Mouse (Mus musculus): ENCODE data around the gene Arhgap15.

The Arhgap15 gene

GRCm38 (mm10) chr2:44341091-44341571 is 592.5 kb downstream of the Arhgap15 start:
- no peak for DNase-seq (ENCODE audit: extremely low read depth, low read depth, low spot score)

DNA sequence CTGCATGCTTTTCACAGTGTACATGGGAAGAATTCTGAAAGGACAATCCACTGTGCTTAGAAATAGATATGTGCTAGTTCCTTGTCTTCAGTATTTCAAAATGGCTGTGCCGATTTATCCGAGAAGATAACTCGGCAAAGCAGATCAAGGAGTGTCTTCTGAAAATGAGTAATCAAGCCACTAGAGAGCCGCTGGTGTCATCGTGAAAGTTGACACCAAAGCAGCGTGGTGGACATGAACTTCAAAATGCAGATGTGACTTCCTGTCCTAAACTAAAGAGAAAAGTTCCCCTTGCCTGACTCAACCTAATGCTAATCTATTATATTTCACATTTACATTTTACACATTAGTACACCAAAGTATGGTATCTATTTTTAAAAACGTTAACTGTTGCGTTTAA is 596.2 kb downstream of the Arhgap15 start:
- no peak for DNase-seq (ENCODE audit: extremely low read depth, low read depth, low spot score)

DNA sequence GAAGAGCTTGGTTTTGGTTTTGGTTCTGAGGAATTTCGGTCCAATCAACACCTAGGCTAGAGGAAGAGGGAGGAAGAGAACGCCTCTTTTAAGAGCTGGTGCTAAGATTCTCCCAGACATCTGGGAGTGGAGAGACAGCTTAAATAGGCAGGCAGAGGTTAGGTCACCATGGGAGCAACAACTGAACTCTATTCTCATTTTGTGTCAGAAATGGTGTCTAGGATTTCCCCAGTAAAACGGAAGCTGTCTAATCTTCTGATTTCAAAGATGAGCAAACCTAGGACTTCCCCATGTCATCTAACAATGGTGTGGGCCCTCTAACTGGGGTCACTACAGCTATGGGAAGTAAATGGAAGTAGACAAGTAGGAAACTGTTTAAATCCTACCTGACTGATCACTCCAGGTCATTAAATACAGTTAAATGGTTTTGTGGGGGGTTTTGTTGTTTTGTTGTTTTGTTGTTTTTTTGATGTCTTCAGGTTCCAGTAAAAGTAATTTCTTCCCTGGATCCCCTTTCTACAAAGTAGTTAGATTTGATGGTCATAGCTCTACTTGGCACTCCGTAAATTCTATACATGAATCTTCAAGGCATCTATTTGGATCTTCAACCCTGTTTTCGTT is 596.8 kb downstream of the Arhgap15 start:
- no peak for DNase-seq (ENCODE audit: extremely low read depth, low read depth, low spot score)

- DNase-seq (ENCODE audit: extremely low read depth, low read depth, low spot score): no peak
Observed at GRCm38 (mm10) chr2:44346184-44346583, 597.6 kb downstream of the Arhgap15 start.

DNA sequence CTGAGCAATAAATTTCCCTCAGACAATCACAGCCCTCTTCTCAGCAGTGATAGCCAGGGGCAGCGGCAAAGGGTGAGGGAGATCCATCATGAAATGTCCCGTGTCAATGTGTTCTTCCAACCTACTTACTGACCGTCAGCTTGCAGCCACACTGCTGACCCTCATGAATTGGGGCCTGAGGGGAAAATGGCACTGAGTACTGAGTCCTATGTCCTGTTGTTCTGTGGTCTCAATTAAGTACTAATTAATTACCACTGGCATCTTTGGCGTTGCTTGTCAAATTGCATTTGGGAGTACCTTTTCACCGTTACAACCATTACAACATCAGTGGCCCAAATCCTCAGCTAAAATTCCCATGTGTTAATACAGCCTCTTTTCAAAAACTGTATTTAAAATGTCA is 599.2 kb downstream of the Arhgap15 start:
- no peak for DNase-seq (ENCODE audit: extremely low read depth, low read depth, low spot score)

DNA sequence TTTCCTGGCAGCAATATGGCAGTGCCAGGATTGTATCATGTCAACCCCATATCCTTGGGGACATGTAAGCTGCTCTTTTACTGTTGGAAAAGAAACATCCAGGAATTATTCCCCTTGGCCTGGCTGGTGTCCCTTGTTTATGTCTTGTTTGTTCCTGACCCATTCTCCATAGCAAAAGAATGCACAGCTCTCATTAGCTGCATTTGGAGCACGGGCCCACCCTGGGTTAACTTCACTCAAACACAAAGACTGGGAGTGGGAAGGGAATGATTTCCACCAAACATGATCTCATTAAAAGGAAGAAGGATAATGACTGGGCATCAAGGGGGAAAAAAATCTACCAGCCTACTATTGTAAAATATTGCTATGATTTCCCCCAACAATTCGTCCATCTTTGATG is 600.5 kb downstream of the Arhgap15 start:
- no peak for DNase-seq (ENCODE audit: extremely low read depth, low read depth, low spot score)

- DNase-seq (ENCODE audit: extremely low read depth, low read depth, low spot score): no peak
Observed at GRCm38 (mm10) chr2:44352885-44353284, 604.3 kb downstream of the Arhgap15 start.

DNA sequence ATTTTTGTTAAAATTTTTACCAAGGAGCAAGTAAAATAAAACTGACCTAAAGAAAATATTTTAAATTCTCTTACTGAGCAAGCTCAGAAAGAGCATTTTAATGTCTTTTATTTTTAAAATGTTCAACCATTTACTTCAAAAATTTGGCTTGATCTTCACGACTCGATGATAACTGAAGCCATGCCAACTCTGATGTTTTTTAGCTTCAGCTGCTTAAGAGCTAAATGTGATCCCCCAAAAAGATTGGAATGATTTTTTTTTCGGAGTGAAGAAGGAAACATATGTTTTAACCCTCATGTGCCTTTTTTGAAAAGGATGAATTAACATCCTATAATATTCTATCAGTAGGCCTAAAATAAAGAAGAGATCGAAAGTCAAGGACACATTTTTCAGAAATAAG is 605.0 kb downstream of the Arhgap15 start:
- no peak for DNase-seq (ENCODE audit: extremely low read depth, low read depth, low spot score)

- no peak for DNase-seq (ENCODE audit: extremely low read depth, low read depth, low spot score)
Observed at GRCm38 (mm10) chr2:44354786-44355185, 606.2 kb downstream of the Arhgap15 start.

- DNase-seq (ENCODE audit: extremely low read depth, low read depth, low spot score): no peak
Observed at GRCm38 (mm10) chr2:44355316-44355715, 606.7 kb downstream of the Arhgap15 start.

DNA sequence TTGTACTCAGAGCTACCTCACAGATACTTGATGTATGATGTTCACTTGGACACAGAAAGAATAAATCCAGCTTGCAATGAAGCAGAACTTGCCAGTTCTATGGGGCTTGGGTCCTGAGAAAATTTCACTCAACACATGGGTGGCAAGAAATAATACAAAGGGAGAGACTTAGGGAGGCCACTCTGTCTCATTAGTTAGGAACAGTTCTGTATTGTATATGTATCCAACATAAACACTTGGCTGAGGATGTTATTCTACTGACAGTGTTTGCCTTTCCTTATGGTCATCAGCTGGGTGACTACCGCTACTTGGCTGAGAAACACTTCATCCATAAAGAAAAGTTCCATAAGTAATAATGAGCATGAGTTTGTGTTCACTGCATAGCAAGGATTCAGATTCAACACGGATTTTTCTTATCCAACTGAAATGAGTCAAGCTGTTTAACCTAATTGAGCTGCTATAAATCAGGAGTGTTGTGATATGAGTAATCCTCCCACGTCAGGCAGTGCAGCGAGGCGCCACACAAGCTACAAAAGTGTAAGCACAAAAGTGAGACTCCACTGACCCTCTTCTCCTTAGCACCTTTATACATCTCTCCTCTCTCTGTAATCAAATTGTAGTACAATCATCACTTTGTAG is 607.7 kb downstream of the Arhgap15 start:
- DNase-seq (ENCODE audit: extremely low read depth, low read depth, low spot score): no peak

GRCm38 (mm10) chr2:44356887-44357251 is 608.2 kb downstream of the Arhgap15 start:
- no peak for DNase-seq (ENCODE audit: extremely low read depth, low read depth, low spot score)

GRCm38 (mm10) chr2:44380225-44380624 is 631.6 kb downstream of the Arhgap15 start:
- no peak for DNase-seq (ENCODE audit: extremely low read depth, low read depth, low spot score)

DNA sequence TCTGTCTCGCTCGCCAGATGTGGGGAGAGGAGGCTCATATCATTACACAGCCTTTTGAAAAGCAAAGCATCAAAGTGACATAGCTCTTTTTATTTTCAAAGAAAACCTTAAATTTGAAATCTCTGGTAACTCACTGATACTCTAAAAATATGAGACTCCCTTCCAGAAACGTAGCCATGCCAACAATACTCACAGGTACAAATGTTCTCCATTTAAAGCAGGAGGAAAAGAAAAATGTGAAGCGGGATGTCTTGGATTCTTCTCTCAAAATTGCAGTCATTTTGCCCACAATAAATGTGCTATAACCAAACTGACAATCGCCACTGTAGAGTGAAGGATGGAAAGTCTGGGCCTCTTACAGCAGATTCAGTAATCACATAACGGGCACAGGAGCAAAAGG is 635.9 kb downstream of the Arhgap15 start:
- DNase-seq (ENCODE audit: extremely low read depth, low read depth, low spot score): no peak

- DNase-seq (ENCODE audit: extremely low read depth, low read depth, low spot score): no peak
Observed at GRCm38 (mm10) chr2:44389556-44389955, 640.9 kb downstream of the Arhgap15 start.

DNA sequence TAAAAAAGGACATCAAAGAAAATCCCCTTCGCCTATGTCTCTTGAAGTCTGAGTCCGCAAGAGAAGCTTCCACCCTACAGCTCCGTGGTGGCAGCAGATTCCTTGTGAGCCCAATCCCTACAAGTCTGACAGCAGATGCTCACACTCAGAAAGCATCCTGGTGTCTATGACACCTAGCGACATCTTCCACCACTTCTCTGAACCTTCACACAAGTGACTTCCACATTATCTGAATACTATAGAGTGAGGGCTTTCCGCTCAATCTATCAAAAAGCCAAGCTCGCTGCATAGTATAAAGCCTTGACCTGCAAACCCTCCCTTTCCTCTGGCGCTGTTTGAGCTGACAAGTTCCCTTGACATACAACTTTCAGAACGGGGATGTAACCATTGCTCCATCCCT is 645.2 kb downstream of the Arhgap15 start:
- DNase-seq (ENCODE audit: extremely low read depth, low read depth, low spot score): no peak

- DNase-seq (ENCODE audit: extremely low read depth, low read depth, low spot score): no peak
Observed at GRCm38 (mm10) chr2:44394956-44395501, 646.4 kb downstream of the Arhgap15 start.

DNA sequence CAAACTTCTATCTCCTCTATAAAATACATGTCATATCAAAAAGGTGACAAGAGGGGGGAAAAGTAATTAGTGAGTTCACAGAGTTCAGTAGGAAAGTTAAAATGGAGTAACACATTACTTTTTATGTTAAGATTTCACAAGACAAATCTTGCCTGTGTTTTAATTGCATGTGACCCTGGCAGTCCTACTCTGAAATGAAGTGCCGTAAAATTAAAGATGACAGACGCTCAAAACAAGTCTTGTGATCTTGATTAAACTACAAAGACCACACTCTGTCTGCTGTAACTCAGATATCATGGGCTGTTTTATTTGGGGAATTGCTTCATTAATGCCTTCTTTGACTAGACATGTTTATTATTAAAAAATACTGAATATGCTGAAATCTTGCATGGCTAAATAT is 647.0 kb downstream of the Arhgap15 start:
- no peak for DNase-seq (ENCODE audit: extremely low read depth, low read depth, low spot score)

- DNase-seq (ENCODE audit: extremely low read depth, low read depth, low spot score): no peak
Observed at GRCm38 (mm10) chr2:44397209-44397608, 648.6 kb downstream of the Arhgap15 start.

GRCm38 (mm10) chr2:44397735-44398337 is 649.2 kb downstream of the Arhgap15 start:
- no peak for DNase-seq (ENCODE audit: extremely low read depth, low read depth, low spot score)

DNA sequence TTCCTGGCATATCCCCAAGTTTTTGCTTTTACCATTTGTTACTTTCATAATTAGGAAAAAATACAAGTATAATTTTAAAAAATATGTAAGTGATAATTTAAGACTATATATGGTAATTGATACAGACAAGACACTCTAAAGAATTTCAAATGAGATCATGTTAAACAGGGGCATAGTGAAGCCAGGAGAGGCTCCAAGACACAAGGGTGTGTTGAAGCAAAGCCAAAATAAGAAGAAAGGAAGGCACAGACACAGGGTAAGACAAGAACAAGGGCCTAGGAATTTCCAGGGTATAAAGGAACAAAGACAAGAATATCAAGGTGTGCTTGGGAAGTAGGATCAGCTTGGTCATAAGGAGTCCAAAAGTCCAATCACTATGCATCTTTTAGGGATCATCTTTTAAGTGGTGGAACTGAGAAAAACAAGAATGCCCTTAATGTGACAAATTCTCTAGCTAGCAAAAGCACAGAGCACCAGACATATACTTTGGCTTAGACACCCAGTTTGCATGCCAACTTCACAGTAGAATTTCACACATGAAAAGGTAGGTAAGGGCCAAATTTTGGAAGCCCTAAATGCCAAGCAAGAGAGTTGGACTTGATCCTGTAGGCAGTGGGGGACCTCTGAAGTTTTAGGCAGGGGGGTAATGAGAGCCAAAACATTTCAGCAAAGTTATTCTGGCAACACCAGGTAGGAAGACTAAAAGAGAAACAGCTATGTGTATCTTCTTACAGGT is 650.7 kb downstream of the Arhgap15 start:
- no peak for DNase-seq (ENCODE audit: extremely low read depth, low read depth, low spot score)

All from fat pad, adult 2 months (tissue).